Mouse (Mus musculus) CD4-positive, CD25-positive, alpha-beta regulatory T cell, adult 4 months (primary cell): Measurements from ENCODE around the gene Tal1. TPM values are rescaled to one million over a fixed set of nuclear protein-coding genes. Genes with fewer than 3 reads are reported as not detected.

Source experiments
- ATAC-seq: one replicate; pipeline ENCODE4 v1.8.0; 2017
- polyA plus RNA-seq, 2 experiments: library from polyadenylated mRNA; unstranded; fragments of 100-300 nt; shearing (Covaris generic); gene quantifications; one replicate each; pipeline ENCODE4 v1.2.1; 2017

Tal1 gene
- not detected for polyA plus RNA-seq

GRCm38 (mm10) chr4:115056371-115056920, at the start of gene Tal1:
Gene Tal1, plus strand, starts transcription at chr4:115056426.
- ATAC-seq = peak; percentile 26

DNA sequence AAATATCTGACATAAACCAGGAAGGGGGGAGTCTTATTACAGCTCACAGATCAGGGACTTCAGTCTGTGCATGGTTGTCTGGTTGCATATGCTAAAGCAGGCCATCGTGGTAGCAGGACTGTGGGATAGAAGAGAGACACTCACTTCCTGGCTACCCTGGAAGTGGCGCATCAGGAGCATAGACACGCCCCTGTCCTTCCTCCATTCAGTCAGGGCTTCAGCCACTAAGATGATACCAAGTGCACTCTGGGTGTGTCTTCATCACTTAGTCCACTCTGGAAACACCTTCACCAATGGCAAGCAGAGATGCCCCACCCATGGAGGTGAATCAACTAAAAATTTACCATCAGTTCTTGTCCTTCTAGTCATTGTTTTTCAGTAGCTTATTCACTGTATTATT, 42.0 kb upstream of the Tal1 start:
- no peak for ATAC-seq

- no peak for ATAC-seq
Measured at GRCm38 (mm10) chr4:115019997-115020396, 36.2 kb upstream of the Tal1 start.

DNA sequence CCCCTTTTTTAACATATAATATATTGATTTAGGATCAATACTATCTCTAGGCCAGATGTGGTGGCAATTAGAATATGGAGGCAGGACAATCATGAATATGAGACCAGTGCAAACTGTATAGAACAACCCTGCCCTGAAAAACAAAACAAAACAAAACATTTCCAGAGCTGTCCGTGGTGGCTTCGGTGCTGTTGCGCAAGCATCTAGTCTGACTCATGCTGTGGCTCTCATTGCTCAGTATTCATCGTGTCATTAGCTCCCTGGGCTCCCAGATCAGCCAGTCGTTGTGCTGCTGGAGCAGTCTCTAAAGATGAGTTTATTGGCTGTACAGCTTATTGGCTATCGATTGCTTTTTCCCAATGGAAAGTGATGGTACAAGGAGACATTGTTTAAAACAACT, 21.2 kb upstream of the Tal1 start:
- ATAC-seq = no peak

- peak; percentile 80 for ATAC-seq
Measured at GRCm38 (mm10) chr4:115038242-115038641, 18.0 kb upstream of the Tal1 start.

DNA sequence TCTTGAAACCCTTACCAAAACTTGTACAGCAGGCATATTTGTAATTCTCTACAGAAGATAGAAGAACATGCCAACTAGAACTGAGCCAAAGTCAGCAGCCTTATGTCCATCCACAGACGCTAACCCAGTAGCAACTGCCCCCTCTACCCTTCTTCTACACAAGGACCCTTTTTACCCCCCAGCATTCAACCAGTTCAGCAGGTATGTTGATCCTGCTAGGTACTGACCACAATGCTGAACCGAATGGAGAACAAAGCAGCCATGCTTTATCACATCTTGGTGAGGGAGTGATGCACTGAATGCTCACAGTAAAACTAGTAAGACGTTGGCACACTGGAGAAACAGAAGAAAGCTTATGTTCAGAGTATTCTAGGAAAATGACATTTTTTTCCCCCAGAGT, 10.6 kb upstream of the Tal1 start:
- ATAC-seq = no peak

GRCm38 (mm10) chr4:115047750-115048149, 8.5 kb upstream of the Tal1 start:
- ATAC-seq = peak; percentile 78

- no peak for ATAC-seq
Measured at GRCm38 (mm10) chr4:115048190-115048589, 8.0 kb upstream of the Tal1 start.

DNA sequence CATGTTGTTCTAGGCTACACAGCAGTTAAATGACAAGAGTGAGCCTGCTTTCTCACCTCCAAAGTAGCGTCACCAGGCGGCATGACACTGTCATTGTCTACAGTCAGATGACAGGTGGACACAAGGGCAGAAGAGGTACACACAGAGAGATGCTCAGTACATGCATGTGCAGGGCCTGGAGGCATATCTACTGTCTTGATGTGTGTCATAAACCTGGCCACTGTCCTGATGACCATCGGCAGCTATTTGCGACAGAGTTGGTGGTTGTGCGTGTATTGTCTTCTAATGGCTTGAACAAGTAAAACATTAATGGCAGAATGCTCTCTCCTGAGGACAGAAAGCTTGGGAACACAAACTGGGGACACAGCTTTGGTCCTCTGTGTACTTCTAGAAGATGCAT, 5.0 kb upstream of the Tal1 start:
- ATAC-seq = no peak

DNA sequence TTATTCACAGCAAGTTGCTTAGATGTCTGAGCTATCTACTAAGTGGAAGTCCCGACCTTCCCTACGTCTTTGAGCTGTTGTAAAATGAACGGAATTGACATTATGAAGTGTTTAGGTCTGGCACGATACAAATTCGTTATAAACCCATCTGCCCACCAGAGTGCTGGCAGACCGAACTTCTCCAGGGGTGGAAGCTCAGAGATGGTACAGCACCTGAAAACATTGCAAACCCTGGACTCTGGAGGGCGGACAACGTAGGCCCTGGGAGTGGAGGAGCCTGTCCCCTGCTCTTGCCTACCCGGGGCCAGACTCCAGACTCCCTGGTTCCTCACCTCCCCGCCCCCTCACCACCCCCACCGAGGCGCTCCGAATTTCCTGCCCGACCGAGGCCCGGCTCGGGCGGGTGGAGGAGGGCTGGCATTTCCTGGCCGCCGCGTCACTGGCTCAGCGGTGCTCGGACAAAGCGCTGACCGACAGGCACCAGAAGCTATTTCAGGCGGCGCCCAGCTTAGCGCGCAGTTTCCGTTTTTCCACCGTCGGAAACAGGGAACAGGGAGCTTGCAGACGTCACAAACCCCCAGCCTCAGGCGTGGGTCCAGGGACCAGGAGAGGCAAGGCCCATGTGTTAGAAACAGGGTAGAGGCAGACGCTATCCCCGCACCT, 3.8 kb upstream of the Tal1 start:
- no peak for ATAC-seq

DNA sequence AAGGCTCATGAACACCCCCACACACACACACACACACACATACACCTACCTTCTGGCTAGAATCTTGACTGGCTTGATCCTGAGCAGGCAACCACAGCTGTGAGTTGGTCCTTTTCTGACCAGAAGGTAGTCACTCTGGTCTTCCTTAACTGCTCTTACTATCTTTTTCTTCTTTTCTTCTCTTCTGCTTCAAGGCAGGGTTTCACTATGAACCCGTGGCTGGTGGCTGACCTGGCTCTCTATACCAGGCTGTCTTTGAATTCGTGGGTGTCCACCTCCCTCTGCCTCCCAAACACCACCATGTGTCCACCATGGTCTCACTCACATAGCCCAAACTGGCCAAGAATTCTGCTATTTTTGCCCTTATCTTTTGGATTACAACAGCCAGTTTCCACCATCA, 1.2 kb upstream of the Tal1 start:
- ATAC-seq = no peak

DNA sequence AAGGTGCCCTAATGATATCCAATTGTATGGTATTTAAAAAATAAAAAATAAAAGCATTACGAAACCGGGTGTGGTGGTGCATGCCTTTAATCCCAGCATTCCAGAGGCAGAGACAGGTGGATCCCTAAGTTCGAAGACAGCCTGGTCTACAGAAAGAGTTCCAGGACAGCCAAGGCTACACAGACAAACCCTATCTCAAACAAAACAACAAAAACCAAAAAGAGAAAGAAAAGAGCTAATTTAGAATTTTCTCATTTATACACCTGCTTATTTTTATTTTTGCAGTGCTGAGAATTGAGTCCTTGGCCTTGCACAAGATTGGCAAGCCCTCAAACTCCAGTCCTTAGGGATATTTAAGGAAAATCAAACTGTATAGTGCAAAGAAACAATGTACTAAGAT, 535 bp upstream of the Tal1 start:
- ATAC-seq = no peak

DNA sequence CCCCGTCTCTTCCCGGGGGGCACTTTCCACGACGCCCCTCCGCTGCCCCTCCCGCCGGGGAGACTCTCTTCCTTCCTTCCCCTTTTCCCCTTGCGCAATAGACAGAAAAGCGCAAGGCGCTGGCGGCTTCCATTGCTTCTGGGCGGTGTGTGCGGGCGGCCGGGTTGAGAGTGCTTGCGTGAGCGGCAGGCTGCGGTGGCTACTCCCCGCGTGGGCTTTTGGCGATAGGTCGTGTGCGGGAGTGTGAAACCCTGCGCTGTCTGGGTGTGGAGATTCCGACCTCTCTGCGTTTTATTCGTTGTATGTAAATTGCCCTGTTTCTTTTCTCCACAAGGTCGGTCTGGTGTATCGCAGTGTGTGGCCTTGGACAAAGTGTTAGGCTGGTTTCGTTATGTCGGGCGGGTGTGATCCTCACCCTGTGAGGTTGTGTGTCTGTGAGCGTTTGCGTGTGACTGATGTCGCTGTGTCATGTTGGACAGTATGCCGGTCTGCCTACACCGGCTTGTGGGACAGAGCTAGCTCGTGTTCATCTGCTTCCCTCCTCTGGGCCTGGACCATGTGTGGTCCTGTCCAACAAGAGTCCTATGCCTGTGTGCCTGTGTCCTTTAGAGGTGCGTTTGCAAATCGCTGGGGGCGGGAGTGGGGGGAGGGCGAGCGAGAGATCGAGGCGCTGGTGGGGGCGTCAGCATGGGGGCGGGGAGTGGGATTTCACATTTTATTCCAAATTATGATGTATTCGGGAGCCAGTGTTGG, 871 bp downstream of the Tal1 start:
- peak; percentile 52 for ATAC-seq

DNA sequence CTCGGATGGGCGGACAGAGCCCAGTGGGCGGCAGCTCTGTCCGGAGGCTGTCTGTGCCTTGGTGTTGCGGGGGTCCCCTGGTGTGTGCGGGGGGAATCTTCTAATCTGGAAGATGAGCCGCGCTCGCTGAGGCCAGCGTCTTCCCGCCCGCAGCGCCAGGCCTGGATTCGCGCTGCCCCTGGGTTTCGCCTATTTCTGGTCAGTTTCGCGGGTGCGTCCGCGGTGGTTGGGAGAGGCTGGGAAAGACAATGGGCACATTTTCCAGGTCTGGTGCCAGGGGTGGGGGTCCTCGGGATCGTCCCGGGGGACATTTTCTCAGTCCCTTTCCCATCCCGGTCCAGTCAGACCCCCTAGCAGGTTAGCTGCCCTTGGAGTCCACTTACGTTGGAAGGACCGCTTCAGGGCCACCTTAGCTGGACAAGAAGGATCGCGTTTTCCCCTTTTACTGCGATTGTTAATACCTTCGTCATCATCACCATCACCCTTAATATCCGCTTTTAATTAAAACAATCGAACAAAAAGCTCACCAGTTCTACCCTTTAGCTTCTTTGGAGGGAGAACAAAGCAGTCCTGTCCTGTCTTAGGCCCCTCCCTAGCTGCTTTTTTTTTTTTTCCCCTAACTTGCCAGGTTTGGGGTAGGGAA, 1.6 kb downstream of the Tal1 start:
- ATAC-seq = no peak

- peak; percentile 39 for ATAC-seq
Measured at GRCm38 (mm10) chr4:115058317-115058761, 2.1 kb downstream of the Tal1 start.

DNA sequence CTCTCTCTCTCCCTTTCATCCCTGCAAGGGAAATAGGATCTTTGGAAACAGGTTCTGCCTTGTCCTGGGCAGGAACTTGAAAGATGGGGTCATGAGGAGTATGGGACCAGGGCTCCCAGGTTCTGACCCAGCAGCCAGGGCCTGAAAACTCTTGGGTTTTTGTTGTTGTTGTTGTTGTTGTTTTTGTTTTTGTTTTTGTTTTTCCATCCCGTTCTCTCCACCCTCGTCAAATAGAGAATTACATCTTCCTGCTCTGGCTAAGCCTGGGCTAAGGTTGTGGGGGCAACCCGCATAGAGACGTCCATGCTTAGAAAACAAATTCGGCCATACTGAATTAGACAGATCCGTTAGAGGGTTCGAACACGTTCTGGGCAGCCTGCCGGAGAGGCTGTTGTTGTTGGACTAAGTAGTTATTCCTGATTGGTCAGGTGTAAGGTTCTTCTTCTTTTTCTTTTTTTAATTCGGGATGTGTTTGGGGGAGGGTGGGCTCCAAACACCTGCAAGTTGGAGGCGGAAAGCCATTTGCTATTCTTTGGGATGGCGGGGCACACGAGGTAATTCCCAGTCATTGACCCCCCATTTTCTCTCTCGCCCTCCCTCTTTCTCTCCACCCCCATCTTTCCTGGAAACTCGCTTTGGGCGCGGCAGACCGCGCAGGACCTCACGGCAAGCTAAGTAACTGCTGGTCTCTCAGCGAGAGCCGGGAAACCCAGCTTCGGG, 2.8 kb downstream of the Tal1 start:
- ATAC-seq = no peak

- ATAC-seq = no peak
Measured at GRCm38 (mm10) chr4:115059871-115060270, 3.6 kb downstream of the Tal1 start.

DNA sequence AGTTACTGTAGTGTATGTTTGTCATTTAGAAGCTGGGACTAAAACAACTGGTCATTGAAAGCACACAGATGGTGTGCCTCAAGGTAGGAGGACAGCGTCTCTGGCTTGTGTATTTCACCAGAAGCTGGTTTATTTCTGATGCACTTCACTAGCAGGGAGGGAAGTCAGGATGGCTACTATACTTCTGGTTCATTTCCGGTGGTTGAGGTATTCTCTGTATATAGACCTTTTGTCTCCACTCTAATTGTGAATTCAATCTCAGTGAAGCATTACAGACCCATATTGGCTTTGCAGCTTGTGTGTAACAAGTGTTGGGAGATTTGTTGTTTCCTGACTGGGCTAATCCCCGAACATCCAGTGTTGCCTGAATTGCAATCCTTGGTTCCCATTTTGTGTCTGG, 4.5 kb downstream of the Tal1 start:
- no peak for ATAC-seq

GRCm38 (mm10) chr4:115062540-115062874, 6.3 kb downstream of the Tal1 start:
- ATAC-seq = no peak

GRCm38 (mm10) chr4:115062875-115063517, 6.8 kb downstream of the Tal1 start:
- peak; percentile 40 for ATAC-seq

DNA sequence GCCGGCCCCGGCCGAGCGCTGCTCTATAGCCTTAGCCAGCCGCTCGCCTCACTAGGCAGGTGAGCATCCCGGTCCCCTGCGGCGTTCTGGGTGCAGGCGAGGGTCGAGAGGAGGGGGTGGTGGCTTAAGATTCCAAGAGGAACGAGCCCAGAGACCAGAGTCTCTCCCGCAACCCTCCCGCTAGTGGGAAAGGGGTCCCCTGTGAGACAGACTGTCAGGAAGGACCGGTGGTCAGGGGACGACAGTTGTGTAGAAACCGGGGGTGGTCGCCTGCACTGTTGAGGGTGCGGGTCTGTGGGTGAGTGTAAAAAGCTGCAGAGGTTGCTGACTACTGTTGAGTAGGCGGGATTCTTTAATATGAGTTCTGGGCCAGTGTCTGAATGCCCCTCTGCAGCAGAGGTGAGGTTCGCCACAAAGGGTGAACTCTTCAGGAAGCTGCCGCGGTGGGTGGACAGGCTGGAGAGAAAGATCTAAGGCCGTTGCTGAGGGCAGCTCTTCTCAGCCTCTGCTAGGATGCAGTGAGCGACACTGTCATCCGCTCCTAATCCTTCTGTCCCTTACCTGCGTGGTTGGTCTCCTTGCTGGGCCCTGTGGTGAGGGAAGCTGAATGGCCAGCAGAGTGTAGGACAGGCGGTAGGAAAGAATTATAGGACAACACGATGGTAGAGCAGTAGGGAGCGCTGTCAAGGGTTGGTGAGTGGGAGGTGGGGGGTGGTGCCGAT, 7.5 kb downstream of the Tal1 start:
- ATAC-seq = peak; percentile 3

DNA sequence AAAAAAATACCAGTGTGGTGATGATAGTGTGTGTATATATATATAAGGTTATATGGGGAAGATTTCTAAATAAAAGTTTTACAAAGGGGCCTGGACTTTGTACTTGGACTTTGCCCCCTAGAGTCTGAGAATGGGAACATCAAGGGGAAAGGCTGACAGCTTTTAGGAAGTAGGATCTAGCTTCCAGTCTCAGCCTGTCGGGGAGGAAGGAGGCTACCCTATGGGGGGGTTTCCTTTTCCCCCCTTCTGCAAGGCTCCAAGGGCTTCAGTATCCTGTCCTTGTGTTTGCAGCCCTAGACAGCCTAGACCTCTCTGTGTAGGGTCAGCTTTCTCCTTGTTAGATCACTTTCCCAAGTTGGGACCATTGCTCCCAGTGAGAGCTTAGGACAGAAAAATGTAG, 15.4 kb downstream of the Tal1 start:
- no peak for ATAC-seq
